Mouse (Mus musculus): ENCODE data around the gene Ucma.

Ucma gene

GRCm38 (mm10) chr2:4988826-4989424 is 13.0 kb downstream of the Ucma start:
- TF ChIP-seq POU5F1 (IDR thresholded peaks at IDR 0.05; ENCODE audit: borderline replicate concordance, low read length), result no peak
- 0 out of 2 replicates have a peak, but pooled peaks have one; percentile 2 for TF ChIP-seq CTCF (conservative IDR thresholded peaks at IDR 0.05; ENCODE audit: low read length)
- TF ChIP-seq NANOG (IDR thresholded peaks at IDR 0.05; ENCODE audit: borderline replicate concordance, low read length), result no peak
- H3K36me3 ChIP-seq (ENCODE audit: insufficient read depth, low read length), result peaks cover 53% of the 10 kb centered on the region
- no peaks in the 10 kb centered on the region for H3K9me3 ChIP-seq (ENCODE audit: low read length)
- H3K4me3 ChIP-seq (replicated peaks; ENCODE audit: low read length), result no peak overlapping the region
- no peaks in the 10 kb centered on the region for H3K27me3 ChIP-seq (ENCODE audit: insufficient read depth, low read length)
- peaks cover 70% of the 10 kb centered on the region for H3K4me1 ChIP-seq (replicated peaks; ENCODE audit: low read depth, low read length)

- no peaks in the 10 kb centered on the region for H3K27me3 ChIP-seq (ENCODE audit: insufficient read depth, low read length)
- no peak for TF ChIP-seq POU5F1 (IDR thresholded peaks at IDR 0.05; ENCODE audit: borderline replicate concordance, low read length)
- TF ChIP-seq CTCF (conservative IDR thresholded peaks at IDR 0.05; ENCODE audit: low read length), result no peak
- no peak for TF ChIP-seq NANOG (IDR thresholded peaks at IDR 0.05; ENCODE audit: borderline replicate concordance, low read length)
- H3K9me3 ChIP-seq (ENCODE audit: low read length), result no peaks in the 10 kb centered on the region
- peaks cover 25% of the 10 kb centered on the region for H3K4me1 ChIP-seq (replicated peaks; ENCODE audit: low read depth, low read length)
- no peak overlapping the region for H3K4me3 ChIP-seq (replicated peaks; ENCODE audit: low read length)
- peaks cover 97% of the 10 kb centered on the region for H3K36me3 ChIP-seq (ENCODE audit: insufficient read depth, low read length)
These were observed 17.7 kb downstream of the Ucma start for GRCm38 (mm10) chr2:4993584-4993983.

DNA sequence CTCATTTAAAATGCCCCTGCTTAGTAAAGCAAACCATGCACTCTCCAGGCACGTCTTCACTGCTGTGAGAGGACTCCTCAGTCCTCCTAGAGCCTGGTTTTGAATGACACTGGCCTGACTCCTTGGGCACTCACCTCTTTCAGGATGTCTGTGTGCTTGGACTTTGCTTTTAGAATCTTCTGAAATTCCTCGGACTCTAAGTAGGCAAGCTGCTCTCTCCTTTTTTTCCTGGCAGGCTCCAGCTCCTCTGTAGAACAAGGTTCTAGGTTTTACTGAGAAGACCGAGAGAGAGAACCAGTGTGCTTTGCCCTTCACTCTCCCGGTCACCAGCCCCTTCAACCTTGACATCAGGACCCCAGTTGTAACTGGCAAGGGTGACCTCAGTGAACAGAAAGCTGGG is 18.5 kb downstream of the Ucma start:
- Histone ChIP-seq H3K27me3 (ENCODE audit: insufficient read depth, low read length) (no peaks in the 10 kb centered on the region), H3K36me3 (ENCODE audit: insufficient read depth, low read length) (peaks cover 100% of the 10 kb centered on the region), H3K9me3 (ENCODE audit: low read length) (no peaks in the 10 kb centered on the region)

DNA sequence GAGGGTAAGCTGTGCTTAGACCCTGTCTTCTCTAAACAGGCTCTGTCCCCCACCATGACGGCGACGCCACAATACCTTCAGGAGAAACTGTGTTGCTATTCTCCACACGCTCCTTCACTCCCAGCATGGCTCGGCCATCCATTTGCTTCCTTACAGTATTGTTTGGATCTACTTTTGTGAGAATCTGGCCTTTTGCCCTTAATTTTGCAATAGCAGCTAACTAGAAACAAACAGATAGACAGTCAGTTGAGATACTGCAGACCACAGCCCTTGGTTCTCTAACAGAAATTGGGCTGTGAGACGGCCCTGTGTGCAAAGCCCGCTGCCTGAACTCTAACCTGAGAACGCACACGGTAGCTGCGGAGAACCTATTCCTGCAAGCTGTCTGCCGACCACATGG is 19.7 kb downstream of the Ucma start:
- no peak for TF ChIP-seq CTCF (conservative IDR thresholded peaks at IDR 0.05; ENCODE audit: low read length)
- TF ChIP-seq POU5F1 (IDR thresholded peaks at IDR 0.05; ENCODE audit: borderline replicate concordance, low read length), result no peak
- TF ChIP-seq NANOG (IDR thresholded peaks at IDR 0.05; ENCODE audit: borderline replicate concordance, low read length), result no peak
- Histone ChIP-seq H3K36me3 (ENCODE audit: insufficient read depth, low read length) (peaks cover 100% of the 10 kb centered on the region), H3K9me3 (ENCODE audit: low read length) (no peaks in the 10 kb centered on the region), H3K4me1 (replicated peaks; ENCODE audit: low read depth, low read length) (peaks cover 22% of the 10 kb centered on the region), H3K4me3 (replicated peaks; ENCODE audit: low read length) (no peak overlapping the region), H3K27me3 (ENCODE audit: insufficient read depth, low read length) (no peaks in the 10 kb centered on the region)

More for the DNA sequence above, 18.5 kb downstream of the Ucma start:
- H3K4me1 ChIP-seq (replicated peaks; ENCODE audit: low read depth, low read length), result peaks cover 21% of the 10 kb centered on the region
- H3K4me3 ChIP-seq (replicated peaks; ENCODE audit: low read length), result no peak overlapping the region
- no peak for TF ChIP-seq POU5F1 (IDR thresholded peaks at IDR 0.05; ENCODE audit: borderline replicate concordance, low read length)
- TF ChIP-seq CTCF (conservative IDR thresholded peaks at IDR 0.05; ENCODE audit: low read length), result no peak
- TF ChIP-seq NANOG (IDR thresholded peaks at IDR 0.05; ENCODE audit: borderline replicate concordance, low read length), result no peak

- peaks cover 100% of the 10 kb centered on the region for H3K36me3 ChIP-seq (ENCODE audit: insufficient read depth, low read length)
- no peaks in the 10 kb centered on the region for H3K9me3 ChIP-seq (ENCODE audit: low read length)
- peaks cover 20% of the 10 kb centered on the region for H3K4me1 ChIP-seq (replicated peaks; ENCODE audit: low read depth, low read length)
- H3K4me3 ChIP-seq (replicated peaks; ENCODE audit: low read length), result no peak overlapping the region
- TF ChIP-seq POU5F1 (IDR thresholded peaks at IDR 0.05; ENCODE audit: borderline replicate concordance, low read length) (no peak), NANOG (IDR thresholded peaks at IDR 0.05; ENCODE audit: borderline replicate concordance, low read length) (no peak), CTCF (conservative IDR thresholded peaks at IDR 0.05; ENCODE audit: low read length) (no peak)
- H3K27me3 ChIP-seq (ENCODE audit: insufficient read depth, low read length), result no peaks in the 10 kb centered on the region
These were observed 20.5 kb downstream of the Ucma start for GRCm38 (mm10) chr2:4996421-4996824.

DNA sequence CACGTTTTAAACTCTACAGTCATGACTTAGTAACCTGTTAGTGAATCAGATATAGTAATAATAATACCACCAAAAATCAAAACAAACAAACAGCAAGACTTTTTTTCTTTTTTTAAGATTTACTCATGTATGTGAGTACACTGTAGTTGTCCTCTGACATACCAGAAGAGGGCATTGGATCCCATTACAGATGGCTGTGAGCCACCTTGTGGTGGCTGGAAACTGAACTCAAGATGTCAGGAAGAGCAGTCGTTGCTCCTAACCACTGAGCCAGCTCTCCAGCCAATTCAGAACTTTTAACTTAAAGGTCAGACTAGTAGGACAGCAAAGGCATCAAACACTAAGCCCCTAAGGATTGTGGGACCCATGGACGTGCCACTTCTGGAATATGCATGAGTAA is 23.0 kb downstream of the Ucma start:
- Histone ChIP-seq H3K36me3 (ENCODE audit: insufficient read depth, low read length) (peaks cover 100% of the 10 kb centered on the region), H3K9me3 (ENCODE audit: low read length) (no peaks in the 10 kb centered on the region), H3K4me3 (replicated peaks; ENCODE audit: low read length) (no peak overlapping the region), H3K27me3 (ENCODE audit: insufficient read depth, low read length) (no peaks in the 10 kb centered on the region), H3K4me1 (replicated peaks; ENCODE audit: low read depth, low read length) (peaks cover 33% of the 10 kb centered on the region)
- TF ChIP-seq NANOG (IDR thresholded peaks at IDR 0.05; ENCODE audit: borderline replicate concordance, low read length), result no peak
- no peak for TF ChIP-seq CTCF (conservative IDR thresholded peaks at IDR 0.05; ENCODE audit: low read length)
- TF ChIP-seq POU5F1 (IDR thresholded peaks at IDR 0.05; ENCODE audit: borderline replicate concordance, low read length), result no peak

DNA sequence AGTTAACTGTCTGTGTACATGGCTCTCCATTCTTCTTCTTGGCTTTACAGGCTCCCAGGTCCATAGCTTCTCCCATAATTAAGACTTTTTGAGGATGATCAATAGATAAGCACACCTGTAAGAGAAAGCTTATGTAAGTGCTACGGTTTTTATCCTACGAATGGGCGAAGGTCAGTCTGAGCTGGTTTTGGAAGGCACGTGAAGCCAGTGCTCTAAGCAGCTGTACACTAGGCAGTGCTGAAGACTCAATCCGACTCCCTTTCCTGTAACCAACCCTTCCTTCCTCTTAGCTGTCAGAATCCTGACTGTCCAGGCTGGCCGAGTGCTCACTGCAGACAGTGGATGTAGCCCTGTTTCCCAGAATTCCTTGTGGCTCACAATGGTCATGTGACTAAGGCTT is 25.3 kb downstream of the Ucma start:
- Histone ChIP-seq H3K9me3 (ENCODE audit: low read length) (no peaks in the 10 kb centered on the region), H3K27me3 (ENCODE audit: insufficient read depth, low read length) (no peaks in the 10 kb centered on the region), H3K4me3 (replicated peaks; ENCODE audit: low read length) (no peak overlapping the region), H3K36me3 (ENCODE audit: insufficient read depth, low read length) (peaks cover 99% of the 10 kb centered on the region), H3K4me1 (replicated peaks; ENCODE audit: low read depth, low read length) (peaks cover 48% of the 10 kb centered on the region)
- TF ChIP-seq POU5F1 (IDR thresholded peaks at IDR 0.05; ENCODE audit: borderline replicate concordance, low read length) (no peak), NANOG (IDR thresholded peaks at IDR 0.05; ENCODE audit: borderline replicate concordance, low read length) (no peak), CTCF (conservative IDR thresholded peaks at IDR 0.05; ENCODE audit: low read length) (no peak)

GRCm38 (mm10) chr2:5007107-5007506 is 31.2 kb downstream of the Ucma start:
- Histone ChIP-seq H3K4me3 (replicated peaks; ENCODE audit: low read length) (no peak overlapping the region), H3K27me3 (ENCODE audit: insufficient read depth, low read length) (no peaks in the 10 kb centered on the region), H3K36me3 (ENCODE audit: insufficient read depth, low read length) (peaks cover 90% of the 10 kb centered on the region), H3K9me3 (ENCODE audit: low read length) (no peaks in the 10 kb centered on the region), H3K4me1 (replicated peaks; ENCODE audit: low read depth, low read length) (peaks cover 67% of the 10 kb centered on the region)
- TF ChIP-seq NANOG (IDR thresholded peaks at IDR 0.05; ENCODE audit: borderline replicate concordance, low read length) (no peak), POU5F1 (IDR thresholded peaks at IDR 0.05; ENCODE audit: borderline replicate concordance, low read length) (no peak), CTCF (conservative IDR thresholded peaks at IDR 0.05; ENCODE audit: low read length) (no peak)
